Mouse (Mus musculus): ENCODE data around the gene Gm45021. TPM values are rescaled to one million over a fixed set of nuclear protein-coding genes. Genes with fewer than 3 reads are reported as not detected.
"Not testable (repeated sequence)": the region's sequence is repeated elsewhere in the genome, so short reads cannot be mapped to it uniquely, and the experiment has no call there.

Gene Gm45021
- polyA plus RNA-seq, 1 experiment from 2014 or later = not detected

- 83% methylated on average over 8 of the region's 8 CpGs for WGBS
- ATAC-seq (ENCODE audit: insufficient read depth, low FRiP score); H3K27ac ChIP-seq (ENCODE audit: low read length): not testable (repeated sequence)
Observed at GRCm38 (mm10) chr6:48622186-48622843, 32.9 kb downstream of the Gm45021 start.

GRCm38 (mm10) chr6:48623460-48623859 is 34.0 kb downstream of the Gm45021 start:
- ATAC-seq (ENCODE audit: insufficient read depth, low FRiP score) = no peak
- H3K9ac ChIP-seq (ENCODE audit: low read length) = no peak overlapping the region
- WGBS = 32% methylated on average over 1 of the region's 1 CpGs
- peaks cover 10% of the 10 kb centered on the region for H3K36me3 ChIP-seq (ENCODE audit: control insufficient read depth, insufficient read depth, low read length)
- no peak overlapping the region for H3K4me2 ChIP-seq (ENCODE audit: low read depth, low read length)
- H3K9me3 ChIP-seq (replicated peaks; ENCODE audit: control insufficient read depth, low read length) = no peaks in the 10 kb centered on the region
- no peak overlapping the region for H3K27ac ChIP-seq (ENCODE audit: low read length)
- no peak overlapping the region for H3K4me3 ChIP-seq (replicated peaks; ENCODE audit: low read length)
- H3K4me1 ChIP-seq (ENCODE audit: control insufficient read depth, insufficient read depth, low read length) = 0 out of 2 replicates have a peak, but pooled peaks cover 3% of the 10 kb centered on the region
- H3K27me3 ChIP-seq (ENCODE audit: control insufficient read depth, insufficient read depth, low read length) = peaks cover 27% of the 10 kb centered on the region

More at GRCm38 (mm10) chr6:48622186-48622843, 32.9 kb downstream of the Gm45021 start:
- H3K4me2 ChIP-seq (ENCODE audit: low read depth, low read length); H3K9me3 ChIP-seq (replicated peaks; ENCODE audit: control insufficient read depth, low read length); H3K9ac ChIP-seq (ENCODE audit: low read length); H3K4me1 ChIP-seq (ENCODE audit: control insufficient read depth, insufficient read depth, low read length); H3K4me3 ChIP-seq (replicated peaks; ENCODE audit: low read length): not testable (repeated sequence)
- H3K27me3 ChIP-seq (ENCODE audit: control insufficient read depth, insufficient read depth, low read length) = peaks cover 17% of the 10 kb centered on the region; the same call in 1 of the 2 replicates
- H3K36me3 ChIP-seq (ENCODE audit: control insufficient read depth, insufficient read depth, low read length) = peaks cover 10% of the 10 kb centered on the region

GRCm38 (mm10) chr6:48626464-48626863 is 37.1 kb downstream of the Gm45021 start, which contains the start of gene AI854703:
AI854703 (plus strand) TSS chr6:48626764.
- ATAC-seq (ENCODE audit: insufficient read depth, low FRiP score) = no peak
- Histone ChIP-seq H3K4me2 (ENCODE audit: low read depth, low read length) (peak within 1 kb of the TSS; percentile 96), H3K4me1 (ENCODE audit: control insufficient read depth, insufficient read depth, low read length) (peaks cover 11% of the 10 kb centered on the region), H3K27me3 (ENCODE audit: control insufficient read depth, insufficient read depth, low read length) (peaks cover 40% of the 10 kb centered on the region), H3K27ac (ENCODE audit: low read length) (no peak within 1 kb of the TSS), H3K9me3 (replicated peaks; ENCODE audit: control insufficient read depth, low read length) (no peaks in the 10 kb centered on the region), H3K4me3 (replicated peaks; ENCODE audit: low read length) (peak within 1 kb of the TSS; percentile 51), H3K36me3 (ENCODE audit: control insufficient read depth, insufficient read depth, low read length) (no peaks in the 10 kb centered on the region), H3K9ac (ENCODE audit: low read length) (peak within 1 kb of the TSS; percentile 64)
- 37% methylated on average over 8 of the region's 8 CpGs for WGBS

DNA sequence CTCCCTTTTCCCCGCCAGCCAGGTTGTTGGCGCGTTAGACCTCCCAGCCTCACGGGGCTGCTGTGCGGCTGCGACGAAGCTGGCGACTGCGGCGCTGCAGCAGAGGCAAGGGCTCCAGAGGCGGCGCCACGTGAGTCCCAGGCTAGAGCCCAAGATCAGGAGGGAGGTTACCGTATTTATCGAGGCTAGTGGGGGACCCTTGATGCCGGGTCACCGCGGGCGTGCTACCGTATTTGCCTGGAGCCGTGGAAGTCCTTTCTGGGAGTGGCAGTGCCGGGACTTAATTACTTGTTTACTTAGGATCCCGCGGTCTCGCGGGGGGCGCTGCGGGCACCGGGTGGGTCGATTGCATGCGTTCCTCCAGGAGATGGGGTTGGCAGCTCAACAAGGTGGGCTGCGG is 37.6 kb downstream of the Gm45021 start:
- ATAC-seq (ENCODE audit: insufficient read depth, low FRiP score) = no peak
- peak overlapping the region; percentile 64 for H3K9ac ChIP-seq (ENCODE audit: low read length)
- H3K4me3 ChIP-seq (replicated peaks; ENCODE audit: low read length) = peak overlapping the region; percentile 51
- peaks cover 11% of the 10 kb centered on the region for H3K4me1 ChIP-seq (ENCODE audit: control insufficient read depth, insufficient read depth, low read length)
- H3K27ac ChIP-seq (ENCODE audit: low read length) = no peak overlapping the region
- under 1% methylated on average over 32 of the region's 32 CpGs for WGBS
- H3K4me2 ChIP-seq (ENCODE audit: low read depth, low read length) = peak overlapping the region; percentile 96
- H3K9me3 ChIP-seq (replicated peaks; ENCODE audit: control insufficient read depth, low read length) = no peaks in the 10 kb centered on the region
- peaks cover 40% of the 10 kb centered on the region for H3K27me3 ChIP-seq (ENCODE audit: control insufficient read depth, insufficient read depth, low read length)
- no peaks in the 10 kb centered on the region for H3K36me3 ChIP-seq (ENCODE audit: control insufficient read depth, insufficient read depth, low read length)

- no peak for ATAC-seq (ENCODE audit: insufficient read depth, low FRiP score)
- WGBS = 4% methylated on average over 7 of the region's 7 CpGs
- peaks cover 11% of the 10 kb centered on the region for H3K4me1 ChIP-seq (ENCODE audit: control insufficient read depth, insufficient read depth, low read length)
- H3K27ac ChIP-seq (ENCODE audit: low read length) = no peak overlapping the region
- peak overlapping the region; percentile 64 for H3K9ac ChIP-seq (ENCODE audit: low read length)
- peaks cover 40% of the 10 kb centered on the region for H3K27me3 ChIP-seq (ENCODE audit: control insufficient read depth, insufficient read depth, low read length)
- peak overlapping the region; percentile 96 for H3K4me2 ChIP-seq (ENCODE audit: low read depth, low read length)
- H3K9me3 ChIP-seq (replicated peaks; ENCODE audit: control insufficient read depth, low read length) = no peaks in the 10 kb centered on the region
- H3K36me3 ChIP-seq (ENCODE audit: control insufficient read depth, insufficient read depth, low read length) = no peaks in the 10 kb centered on the region
- H3K4me3 ChIP-seq (replicated peaks; ENCODE audit: low read length) = peak overlapping the region; percentile 51
Observed at GRCm38 (mm10) chr6:48627511-48627924, 38.1 kb downstream of the Gm45021 start.

GRCm38 (mm10) chr6:48628377-48628776 is 39.0 kb downstream of the Gm45021 start:
- H3K9ac ChIP-seq (ENCODE audit: low read length) = no peak overlapping the region
- ATAC-seq (ENCODE audit: insufficient read depth, low FRiP score) = no peak
- no peaks in the 10 kb centered on the region for H3K9me3 ChIP-seq (replicated peaks; ENCODE audit: control insufficient read depth, low read length)
- no peak overlapping the region for H3K4me2 ChIP-seq (ENCODE audit: low read depth, low read length)
- H3K36me3 ChIP-seq (ENCODE audit: control insufficient read depth, insufficient read depth, low read length) = no peaks in the 10 kb centered on the region
- H3K4me1 ChIP-seq (ENCODE audit: control insufficient read depth, insufficient read depth, low read length) = peaks cover 11% of the 10 kb centered on the region
- 73% methylated on average over 3 of the region's 3 CpGs for WGBS
- H3K4me3 ChIP-seq (replicated peaks; ENCODE audit: low read length) = no peak overlapping the region
- peaks cover 40% of the 10 kb centered on the region for H3K27me3 ChIP-seq (ENCODE audit: control insufficient read depth, insufficient read depth, low read length)
- no peak overlapping the region for H3K27ac ChIP-seq (ENCODE audit: low read length)

GRCm38 (mm10) chr6:48628808-48629660 is 39.6 kb downstream of the Gm45021 start:
- Histone ChIP-seq H3K4me1 (ENCODE audit: control insufficient read depth, insufficient read depth, low read length) (peaks cover 11% of the 10 kb centered on the region), H3K36me3 (ENCODE audit: control insufficient read depth, insufficient read depth, low read length) (no peaks in the 10 kb centered on the region), H3K9ac (ENCODE audit: low read length) (peak overlapping the region; percentile 70), H3K9me3 (replicated peaks; ENCODE audit: control insufficient read depth, low read length) (no peaks in the 10 kb centered on the region), H3K4me2 (ENCODE audit: low read depth, low read length) (peak overlapping the region; percentile 85), H3K4me3 (replicated peaks; ENCODE audit: low read length) (peak overlapping the region; percentile 45), H3K27ac (ENCODE audit: low read length) (no peak overlapping the region), H3K27me3 (ENCODE audit: control insufficient read depth, insufficient read depth, low read length) (peaks cover 40% of the 10 kb centered on the region)
- 5% methylated on average over 54 of the region's 54 CpGs for WGBS
- ATAC-seq (ENCODE audit: insufficient read depth, low FRiP score) = 0 out of 2 replicates have a peak, but pooled peaks have one; percentile 34

DNA sequence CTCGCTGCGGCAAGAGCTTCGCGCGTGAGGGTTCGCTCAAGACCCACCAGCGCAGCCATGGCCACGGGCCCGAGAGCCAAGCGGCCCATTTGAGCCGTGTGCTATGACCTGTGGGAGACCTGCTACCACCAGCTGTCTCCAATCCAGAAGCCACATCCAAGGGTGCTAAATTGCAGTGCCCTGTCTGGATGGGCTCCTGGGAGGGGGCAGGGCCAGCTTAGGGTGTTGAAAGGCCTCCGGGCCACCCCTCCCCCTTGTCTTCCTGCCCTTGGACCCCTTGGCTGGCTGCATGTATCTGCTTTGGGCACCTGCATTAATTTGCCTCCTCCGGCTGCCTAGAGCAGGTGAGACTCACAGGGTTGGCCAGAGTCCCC is 40.2 kb downstream of the Gm45021 start:
- Histone ChIP-seq H3K27me3 (ENCODE audit: control insufficient read depth, insufficient read depth, low read length) (peaks cover 40% of the 10 kb centered on the region), H3K4me3 (replicated peaks; ENCODE audit: low read length) (peak overlapping the region; percentile 45), H3K9me3 (replicated peaks; ENCODE audit: control insufficient read depth, low read length) (no peaks in the 10 kb centered on the region), H3K36me3 (ENCODE audit: control insufficient read depth, insufficient read depth, low read length) (no peaks in the 10 kb centered on the region), H3K27ac (ENCODE audit: low read length) (no peak overlapping the region), H3K4me1 (ENCODE audit: control insufficient read depth, insufficient read depth, low read length) (peaks cover 11% of the 10 kb centered on the region), H3K4me2 (ENCODE audit: low read depth, low read length) (peak overlapping the region; percentile 85), H3K9ac (ENCODE audit: low read length) (peak overlapping the region; percentile 70)
- no peak for ATAC-seq (ENCODE audit: insufficient read depth, low FRiP score)
- 11% methylated on average over 13 of the region's 13 CpGs for WGBS

DNA sequence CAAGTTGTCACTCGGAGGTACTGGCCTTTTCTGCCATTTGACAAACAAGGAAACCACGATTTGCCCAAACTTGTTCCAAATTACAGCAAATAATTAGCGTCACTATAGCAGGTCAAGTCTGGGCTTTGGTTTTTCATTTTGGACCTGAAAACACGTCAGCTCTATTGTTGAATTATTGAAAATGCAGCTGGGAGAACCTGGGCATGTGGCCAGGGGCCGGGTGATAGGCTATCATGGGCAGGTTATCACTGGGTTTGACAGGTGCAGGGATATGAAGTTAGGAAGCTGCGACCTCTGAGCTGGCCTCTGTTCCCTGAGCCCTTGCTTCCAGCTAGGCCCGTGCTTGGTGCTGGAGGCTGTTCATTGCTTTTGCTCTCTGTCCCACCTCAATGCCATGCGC is 41.4 kb downstream of the Gm45021 start:
- Histone ChIP-seq H3K27me3 (ENCODE audit: control insufficient read depth, insufficient read depth, low read length) (peaks cover 35% of the 10 kb centered on the region), H3K27ac (ENCODE audit: low read length) (no peak overlapping the region), H3K4me2 (ENCODE audit: low read depth, low read length) (no peak overlapping the region), H3K36me3 (ENCODE audit: control insufficient read depth, insufficient read depth, low read length) (no peaks in the 10 kb centered on the region), H3K9ac (ENCODE audit: low read length) (no peak overlapping the region), H3K4me1 (ENCODE audit: control insufficient read depth, insufficient read depth, low read length) (peaks cover 11% of the 10 kb centered on the region), H3K9me3 (replicated peaks; ENCODE audit: control insufficient read depth, low read length) (no peaks in the 10 kb centered on the region), H3K4me3 (replicated peaks; ENCODE audit: low read length) (no peak overlapping the region)
- 75% methylated on average over 8 of the region's 8 CpGs for WGBS
- no peak for ATAC-seq (ENCODE audit: insufficient read depth, low FRiP score)

Data from stomach, embryonic 16.5 days (tissue).